In genomic region chr17:28994615-28995014, GRCm38 (mm10) we compare ENCODE assay signal across 28 mouse cellular contexts. TPM values are rescaled to one million over a fixed set of nuclear protein-coding genes. Genes with fewer than 3 reads are reported as not detected.
A peak's percentile ranks its signal among the peaks of the same experiment; 100 is the strongest.
DNase-seq lines count a peak whose midpoint lies in the region; ATAC-seq and TF ChIP-seq lines count a peak whose summit lies in the region.
"Had no signal": no experiment of that assay in that cellular context is flagged by ENCODE, and none has a peak within 500 bp of the region (broad histone marks: within the 10 kb centered on the region; RNA-seq: fewer than 3 reads in every experiment).

No protein-coding gene starts in this region.

- no peak overlapping the region for H3K4me3 ChIP-seq in gastrocnemius, adult 2 months
- H3K4me3 ChIP-seq in thymus, adult 2 months (ENCODE audit: control insufficient read depth, insufficient read depth, low read length): no peak overlapping the region
- H3K4me3 ChIP-seq in hindbrain, embryonic 12.5 days: no peak overlapping the region
- H3K4me3 ChIP-seq: embryonic facial prominence, embryonic 12.5 days; embryonic facial prominence, embryonic 15.5 days; heart, adult 2 months; heart, embryonic 10.5 days; heart, embryonic 13.5 days; hindbrain, embryonic 15.5 days had no signal

- H3K9me3 ChIP-seq in hindbrain, embryonic 12.5 days (replicated peaks): no peaks in the 10 kb centered on the region
- H3K9me3 ChIP-seq: embryonic facial prominence, embryonic 12.5 days; embryonic facial prominence, embryonic 15.5 days; heart, embryonic 10.5 days; heart, embryonic 13.5 days; hindbrain, embryonic 15.5 days had no signal

- peaks cover 61% of the 10 kb centered on the region for H3K36me3 ChIP-seq in thymus, adult 2 months (ENCODE audit: control insufficient read depth, insufficient read depth, low read length)
- peaks cover 59% of the 10 kb centered on the region for H3K36me3 ChIP-seq in hindbrain, embryonic 12.5 days

- TF ChIP-seq POLR2A in thymus, adult 2 months (IDR thresholded peaks at IDR 0.05; ENCODE audit: control insufficient read depth, extremely low read depth, insufficient read depth, low read length, poor library complexity): no peak

- peak overlapping the region; percentile 20; the same call in 1 of the 2 replicates for H3K27ac ChIP-seq in gastrocnemius, adult 2 months
- H3K27ac ChIP-seq in thymus, adult 2 months (ENCODE audit: control insufficient read depth, insufficient read depth, low read length): peak overlapping the region; percentile 91; the same call in 1 of the 2 replicates
- H3K27ac ChIP-seq in hindbrain, embryonic 12.5 days: no peak overlapping the region
- H3K27ac ChIP-seq: embryonic facial prominence, embryonic 12.5 days; embryonic facial prominence, embryonic 15.5 days; heart, adult 2 months; heart, embryonic 10.5 days; heart, embryonic 13.5 days; hindbrain, embryonic 15.5 days had no signal

- H3K4me1 ChIP-seq in thymus, adult 2 months (replicated peaks; ENCODE audit: control insufficient read depth, insufficient read depth, low read length): peaks cover 4% of the 10 kb centered on the region
- no peaks in the 10 kb centered on the region for H3K4me1 ChIP-seq in hindbrain, embryonic 12.5 days
- H3K4me1 ChIP-seq: embryonic facial prominence, embryonic 12.5 days; embryonic facial prominence, embryonic 15.5 days; heart, embryonic 10.5 days; hindbrain, embryonic 15.5 days had no signal

- no peak overlapping the region for H3K4me2 ChIP-seq in hindbrain, embryonic 12.5 days (replicated peaks)
- H3K4me2 ChIP-seq: embryonic facial prominence, embryonic 12.5 days; embryonic facial prominence, embryonic 15.5 days; heart, embryonic 13.5 days; hindbrain, embryonic 15.5 days had no signal

- DNase-seq in gastrocnemius, adult 2 months: no peak
- no peak for DNase-seq in gastrocnemius, postnatal 14 days
- no peak for DNase-seq in thymus, adult 2 months
- no peak for DNase-seq in thymus, adult 18-20 months
- peak; percentile 32 for DNase-seq in T-cell, adult 2 months (ENCODE audit: low spot score)
- DNase-seq in spleen, postnatal 4 days (ENCODE audit: low spot score in 2 of 2): no peak
- DNase-seq: adrenal gland, postnatal 10 days; cerebellum, adult 18-20 months; cerebellum, adult 9-10 months; cerebellum, postnatal 14 days; forebrain, postnatal 0 days; gastrocnemius, postnatal 36 days; heart, adult 2 months; heart, postnatal 14 days; heart, postnatal 4 days had no signal

- no peak for TF ChIP-seq CTCF in gastrocnemius, adult 2 months (IDR thresholded peaks at IDR 0.05)
- TF ChIP-seq CTCF in thymus, adult 2 months (IDR thresholded peaks at IDR 0.05; ENCODE audit: borderline replicate concordance, control insufficient read depth, extremely low read depth, insufficient read depth, low read length, poor library complexity): no peak

- no peaks in the 10 kb centered on the region for H3K27me3 ChIP-seq in thymus, adult 2 months (ENCODE audit: control insufficient read depth, insufficient read depth, low read length)
- H3K27me3 ChIP-seq in hindbrain, embryonic 12.5 days: no peaks in the 10 kb centered on the region
- H3K27me3 ChIP-seq: embryonic facial prominence, embryonic 12.5 days; embryonic facial prominence, embryonic 15.5 days; heart, embryonic 13.5 days; hindbrain, embryonic 15.5 days had no signal

- no peak overlapping the region for H3K9ac ChIP-seq in hindbrain, embryonic 12.5 days
- H3K9ac ChIP-seq: embryonic facial prominence, embryonic 12.5 days; embryonic facial prominence, embryonic 15.5 days; forebrain, postnatal 0 days; heart, embryonic 13.5 days; hindbrain, embryonic 15.5 days had no signal

- intact Hi-C loops in gastrocnemius, adult 2 months (cut with DNase I): no loop called here
- intact Hi-C loops in gastrocnemius, postnatal 14 days (cut with DNase I; ENCODE audit: low total_unique reads): no loop called here

- 49% methylated on average over 4 of the region's 4 CpGs for WGBS in thymus, adult 2 months
- WGBS in hindbrain, embryonic 12.5 days: 96% methylated on average over 4 of the region's 4 CpGs

- ATAC-seq in hindbrain, embryonic 12.5 days (ENCODE audit: low FRiP score): no peak
- ATAC-seq: forebrain, embryonic 14.5 days; forebrain, postnatal 0 days had no signal

RNA-seq across cellular contexts. Expression of gene Stk38, which starts 13.2 kb away (rescaled TPM):
- 10 to 100 TPM; 26.9 to 29.2 TPM for total RNA-seq in gastrocnemius, adult 2 months (2021)
- 10 to 100 TPM; 25.3 to 29.0 TPM for total RNA-seq in gastrocnemius, postnatal 14 days (2021)
- polyA plus RNA-seq in thymus, adult 2 months (2012; rRNA removed): 196 TPM in 2 replicates
- 150 and 152 TPM in 2 replicates for polyA plus RNA-seq in hindbrain, embryonic 12.5 days (2016; fragmentation: Nextera tagmentation; extraction: Ambion mirVana)

RNA-seq across cellular contexts. Expression of gene Srsf3, which starts 37.8 kb away (rescaled TPM):
- total RNA-seq in gastrocnemius, adult 2 months (2021): 10 to 100 TPM; 38.8 to 55.6 TPM
- 10 to 100 TPM; 50.7 to 52.3 TPM for total RNA-seq in gastrocnemius, postnatal 14 days (2021)
- 544 TPM in 2 replicates for polyA plus RNA-seq in thymus, adult 2 months (2012; rRNA removed)
- polyA plus RNA-seq in hindbrain, embryonic 12.5 days (2016; fragmentation: Nextera tagmentation; extraction: Ambion mirVana): 662 and 667 TPM in 2 replicates

RNA-seq across cellular contexts. Expression of gene Kctd20, which starts 42.9 kb away (rescaled TPM):
- total RNA-seq in gastrocnemius, adult 2 months (2021): 10 to 100 TPM; 33.4 to 39.8 TPM
- total RNA-seq in gastrocnemius, postnatal 14 days (2021): 10 to 100 TPM; 36.8 to 39.4 TPM
- polyA plus RNA-seq in thymus, adult 2 months (2012; rRNA removed): 60.8 and 80.1 TPM in 2 replicates
- polyA plus RNA-seq in hindbrain, embryonic 12.5 days (2016; fragmentation: Nextera tagmentation; extraction: Ambion mirVana): 120 and 122 TPM in 2 replicates

RNA-seq across cellular contexts. Expression of gene Pxt1, which starts 51.0 kb away (rescaled TPM):
- total RNA-seq in gastrocnemius, adult 2 months (2021): not detected
- not detected for total RNA-seq in gastrocnemius, postnatal 14 days (2021)
- polyA plus RNA-seq in thymus, adult 2 months (2012; rRNA removed): 0.29 and 0.65 TPM in 2 replicates
- not detected in 2 replicates for polyA plus RNA-seq in hindbrain, embryonic 12.5 days (2016; fragmentation: Nextera tagmentation; extraction: Ambion mirVana)
- total RNA-seq: adrenal gland, adult 18-20 months; adrenal gland, postnatal 36 days; forebrain, postnatal 0 days; gastrocnemius, adult 8-10 months; gastrocnemius, postnatal 36 days; granulocyte monocyte progenitor cell, adult 5-6 weeks; heart, postnatal 4 days; MEL had no signal
- polyA plus RNA-seq: embryonic facial prominence, embryonic 12.5 days; forebrain, embryonic 14.5 days; forebrain, postnatal 0 days; frontal cortex, adult 2 months; hindbrain, embryonic 15.5 days had no signal
